Mouse (Mus musculus) kidney, adult 2 months (tissue): ENCODE results near the gene Lrfn3.

Source experiments
- CTCF ChIP-seq: fragments of 200-500 bp; conservative IDR thresholded peaks from 2 replicates; pipeline ENCODE4 v1.5.1; 2011; ENCODE audit warnings: low read depth, mild to moderate bottlenecking, control low read depth, low read length, moderate library complexity, mixed read lengths; ENCODE audit not compliant: insufficient read depth, insufficient read length
- POLR2A ChIP-seq: fragments of 200-500 bp; IDR thresholded peaks from one replicate; pipeline ENCODE4 v1.6.1; 2011; ENCODE audit warnings: low read depth, low read length, control low read depth

- TF ChIP-seq POLR2A (no peak), CTCF (no peak)
These were observed 39.7 kb downstream of the Lrfn3 start for GRCm38 (mm10) chr7:30322865-30323264.
